Mouse (Mus musculus): Measurements from ENCODE around the gene Ugt1a1. TPM values are rescaled to one million over a fixed set of nuclear protein-coding genes. Genes with fewer than 3 reads are reported as not detected.

Ugt1a1 gene
- total RNA-seq, 2 experiments from 2014 or later: not detected

GRCm38 (mm10) chr1:88256886-88257663 is 45.3 kb downstream of the Ugt1a1 start:
- DNase-seq (ENCODE audit: low spot score in 2 of 2): no peak

- DNase-seq (ENCODE audit: low spot score in 2 of 2): no peak
Observed at GRCm38 (mm10) chr1:88257681-88258080, 45.9 kb downstream of the Ugt1a1 start.

DNA sequence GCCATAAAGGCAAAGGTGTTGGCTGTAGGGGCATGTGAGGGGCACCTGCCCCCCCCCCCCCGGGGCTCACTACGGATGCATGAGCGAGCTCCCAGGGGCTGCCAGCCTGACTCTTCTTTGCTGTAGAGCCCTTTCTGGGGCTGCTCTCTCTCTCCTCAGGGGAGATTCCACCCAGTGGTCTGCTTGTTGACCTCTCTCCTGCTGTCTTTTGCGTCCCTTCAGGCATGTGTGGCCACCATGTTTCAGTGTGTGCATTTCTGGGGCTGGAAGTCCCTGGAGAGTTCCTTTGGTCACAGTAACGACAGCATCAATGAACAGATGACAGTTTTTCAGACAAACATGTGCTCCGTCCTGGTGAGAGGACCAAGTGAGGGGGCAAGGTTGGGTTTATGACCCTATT is 46.6 kb downstream of the Ugt1a1 start:
- no peak for DNase-seq (ENCODE audit: low spot score in 2 of 2)

DNA sequence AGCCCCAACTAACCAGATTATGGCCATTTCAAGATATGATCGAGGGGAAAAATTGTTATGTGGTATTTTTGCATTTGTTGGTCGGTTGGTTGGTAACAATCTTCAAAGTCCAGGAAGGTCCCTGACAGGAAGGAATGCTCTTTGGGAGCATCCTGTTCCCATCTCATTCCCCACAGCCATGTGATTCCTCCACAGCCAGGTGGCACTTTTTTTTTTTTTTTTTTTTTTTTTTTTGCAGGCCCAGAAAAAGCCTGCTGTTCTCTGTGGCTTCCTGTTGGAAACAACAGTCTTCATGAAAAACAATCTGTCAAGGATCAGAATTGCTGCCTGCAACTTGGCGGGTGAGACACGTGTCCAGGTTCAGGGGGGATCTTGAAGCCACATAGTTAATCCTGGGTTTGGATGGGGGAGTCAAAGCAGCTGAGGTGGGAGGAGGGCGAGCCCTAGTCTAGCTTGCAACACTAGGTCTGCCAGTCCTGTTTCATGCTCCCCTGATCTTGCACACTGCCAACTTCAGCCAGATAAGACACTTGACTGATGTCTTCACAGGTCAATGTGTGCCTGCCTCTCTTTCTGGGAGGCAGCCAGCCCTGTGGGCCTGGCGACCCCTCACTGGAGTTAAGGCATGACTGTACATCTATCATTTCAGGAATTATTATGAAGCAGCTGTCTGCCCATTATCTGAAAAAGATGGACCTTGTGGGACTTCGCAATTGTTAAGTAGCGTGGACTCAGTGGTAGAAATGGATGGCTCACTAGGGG is 47.3 kb downstream of the Ugt1a1 start:
- DNase-seq (ENCODE audit: low spot score in 2 of 2): no peak

- DNase-seq (ENCODE audit: low spot score in 2 of 2): no peak
Observed at GRCm38 (mm10) chr1:88259643-88260024, 47.9 kb downstream of the Ugt1a1 start.

DNA sequence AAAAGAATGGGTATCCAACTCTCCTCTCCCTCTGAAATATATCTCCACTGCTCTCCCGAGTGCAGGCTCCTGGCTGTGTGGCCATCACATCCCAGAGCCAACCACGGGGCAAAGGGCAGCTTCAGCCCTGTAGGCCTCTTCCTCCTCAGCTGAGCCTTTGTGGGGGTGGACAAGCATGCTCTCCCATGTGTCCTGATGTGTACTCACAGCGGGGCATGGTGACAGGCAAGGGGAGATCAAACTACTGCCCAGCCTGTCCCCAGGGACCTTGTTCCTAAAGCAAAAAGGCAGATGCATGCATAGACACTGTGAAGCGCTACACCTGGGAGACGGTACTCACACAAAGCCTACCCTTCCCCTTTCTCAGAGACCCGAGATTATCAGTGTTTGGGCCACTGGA is 48.4 kb downstream of the Ugt1a1 start:
- DNase-seq (ENCODE audit: low spot score in 2 of 2): no peak

- no peak for DNase-seq (ENCODE audit: low spot score in 2 of 2)
Observed at GRCm38 (mm10) chr1:88260604-88261377, 49.0 kb downstream of the Ugt1a1 start.

DNA sequence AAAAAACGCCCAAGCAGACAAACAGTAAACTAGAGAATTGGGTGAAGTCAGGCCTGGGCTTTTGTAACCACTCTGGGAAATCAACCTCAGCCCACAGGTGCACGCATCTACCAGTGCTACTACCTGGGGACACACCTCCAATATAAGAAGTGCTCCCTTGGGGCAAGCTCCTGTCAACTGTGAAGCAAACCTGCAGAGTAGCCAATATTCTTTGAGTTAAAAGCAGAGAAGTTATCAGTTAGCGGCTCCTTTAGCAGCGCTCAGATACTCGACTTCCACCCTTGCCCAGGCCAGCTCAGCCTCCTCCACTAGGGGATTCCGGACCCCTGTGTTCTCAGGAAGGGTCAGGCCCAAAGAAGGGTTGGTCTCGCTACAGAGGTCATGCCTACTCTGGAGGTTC is 49.9 kb downstream of the Ugt1a1 start:
- DNase-seq (ENCODE audit: low spot score in 2 of 2): no peak

- no peak for DNase-seq (ENCODE audit: low spot score in 2 of 2)
Observed at GRCm38 (mm10) chr1:88262255-88262654, 50.5 kb downstream of the Ugt1a1 start.

DNA sequence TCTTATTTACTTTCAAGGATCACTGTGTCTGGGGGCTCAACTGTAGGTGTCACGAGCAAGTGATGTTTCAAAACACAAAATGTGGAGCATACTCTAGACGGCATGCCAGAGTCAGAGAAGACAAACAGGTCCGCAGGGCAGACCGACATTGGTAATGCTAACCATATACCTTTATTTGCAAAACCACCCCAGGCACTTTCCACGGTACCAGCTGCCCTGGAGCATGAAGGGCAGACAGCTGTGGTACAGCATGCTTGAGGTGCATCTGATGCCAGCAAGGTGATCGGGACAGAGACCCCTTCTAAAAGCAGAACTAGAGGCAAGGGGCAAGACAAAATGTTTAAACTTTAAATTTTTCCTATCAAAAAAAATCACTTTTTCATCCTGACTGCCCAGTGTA is 51.2 kb downstream of the Ugt1a1 start:
- no peak for DNase-seq (ENCODE audit: low spot score in 2 of 2)

- DNase-seq (ENCODE audit: low spot score in 2 of 2): no peak
Observed at GRCm38 (mm10) chr1:88263778-88264177, 52.0 kb downstream of the Ugt1a1 start.

DNA sequence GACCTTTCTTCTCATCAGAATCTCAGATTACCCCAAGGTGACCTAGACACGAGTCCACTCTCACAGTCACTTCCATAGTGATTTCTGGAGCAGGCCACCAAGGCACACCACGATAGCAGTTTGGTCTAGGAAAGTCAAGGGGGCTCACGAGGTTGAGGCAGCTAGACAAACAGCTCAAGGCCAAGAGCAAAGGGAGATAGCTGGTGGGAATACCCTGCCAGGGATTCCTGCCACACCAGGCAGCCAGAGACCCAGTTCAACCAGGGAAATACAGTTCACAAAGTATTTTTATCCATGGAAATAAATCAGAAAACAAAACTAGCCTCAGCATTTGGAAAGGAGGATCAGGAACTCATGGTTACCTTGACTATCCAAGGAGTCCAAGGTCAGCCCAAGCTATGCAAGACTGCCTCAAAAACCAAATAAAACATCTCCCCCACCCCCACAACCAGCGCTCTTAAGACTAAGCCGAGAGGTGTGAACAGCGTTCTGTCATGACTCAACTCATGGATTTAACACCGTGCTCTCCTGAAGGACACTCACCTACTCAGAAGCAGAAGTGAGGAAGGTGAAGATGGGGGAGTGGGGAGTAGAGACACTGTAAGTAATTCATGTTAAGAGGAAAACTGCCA is 52.6 kb downstream of the Ugt1a1 start:
- DNase-seq (ENCODE audit: low spot score in 2 of 2): no peak

GRCm38 (mm10) chr1:88264869-88265240 is 53.1 kb downstream of the Ugt1a1 start:
- DNase-seq (ENCODE audit: low spot score in 2 of 2): no peak

DNA sequence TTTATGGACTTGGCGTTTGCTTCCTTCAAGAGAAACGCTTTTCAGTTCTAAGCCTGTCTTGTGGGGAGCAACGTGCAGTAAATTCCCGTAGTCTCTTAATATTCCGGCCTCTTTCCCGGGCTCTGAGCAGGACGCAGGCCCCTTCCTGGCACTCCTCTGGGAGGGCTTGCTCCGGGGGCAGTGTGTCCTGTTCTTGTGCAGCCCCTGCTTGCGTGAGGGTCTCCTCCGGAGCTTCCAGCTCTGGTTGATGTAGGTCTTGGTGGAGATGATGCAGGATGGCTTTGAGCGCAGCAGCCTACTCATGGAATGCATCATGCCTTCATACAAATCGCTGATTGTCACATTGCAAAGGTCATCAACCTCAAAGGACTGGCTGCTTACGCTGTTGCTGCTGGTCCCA is 54.4 kb downstream of the Ugt1a1 start:
- no peak for DNase-seq (ENCODE audit: low spot score in 2 of 2)

GRCm38 (mm10) chr1:88267489-88267888 is 55.7 kb downstream of the Ugt1a1 start:
- no peak for DNase-seq (ENCODE audit: low spot score in 2 of 2)

GRCm38 (mm10) chr1:88268070-88268469 is 56.3 kb downstream of the Ugt1a1 start:
- no peak for DNase-seq (ENCODE audit: low spot score in 2 of 2)

Other genes starting within 250 kb of the Ugt1a1 start
- 10 to 100 TPM; 19.1 to 21.6 TPM for gene Usp40, start 203.4 kb upstream of the Ugt1a1 start, total RNA-seq (2021)
- not detected for gene Ugt1a10, start 156.6 kb upstream of the Ugt1a1 start, total RNA-seq (2021)
- not detected for gene Ugt1a9, start 141.2 kb upstream of the Ugt1a1 start, total RNA-seq (2021)
- not detected for gene Ugt1a8, start 124.1 kb upstream of the Ugt1a1 start, total RNA-seq (2021)
- gene Ugt1a7c, start 116.9 kb upstream of the Ugt1a1 start, total RNA-seq (2021): under 1 TPM; 0.21 to 0.44 TPM
- under 1 TPM in 1 of 2 experiments, not detected in 1; 0.30 TPM for gene Ugt1a6b, start 108.7 kb upstream of the Ugt1a1 start, total RNA-seq (2021)
- gene Ugt1a6a, start 77.2 kb upstream of the Ugt1a1 start, total RNA-seq (2021): 1 to 10 TPM; 1.4 to 2.1 TPM
- not detected for gene Ugt1a5, start 45.9 kb upstream of the Ugt1a1 start, total RNA-seq (2021)
- not detected for gene Ugt1a2, start 11.4 kb upstream of the Ugt1a1 start, total RNA-seq (2021)
- gene Dnajb3, start 6.2 kb upstream of the Ugt1a1 start, total RNA-seq (2021): 1 to 10 TPM; 1.2 TPM
- gene Mroh2a, start 15.0 kb downstream of the Ugt1a1 start, total RNA-seq (2021): under 1 TPM in 1 of 2 experiments, not detected in 1; 0.58 TPM
- gene Hjurp, start 65.7 kb downstream of the Ugt1a1 start, total RNA-seq (2021): 10 to 100 TPM; 46.6 to 48.6 TPM
- gene Trpm8, start 65.7 kb downstream of the Ugt1a1 start, total RNA-seq (2021): under 1 TPM; 0.26 to 0.30 TPM
- gene Spp2, start 195.0 kb downstream of the Ugt1a1 start, total RNA-seq (2021): under 1 TPM; 0.40 to 0.63 TPM

All from left cerebral cortex, adult 18-20 months (tissue).